Mouse (Mus musculus) limb, embryonic 12.5 days (tissue): Measurements from ENCODE around the gene Tmem270. TPM values are rescaled to one million over a fixed set of nuclear protein-coding genes. Genes with fewer than 3 reads are reported as not detected.

Experiments
- ATAC-seq: fragments of 200-750 bp; cut with Nextera tagmentation; 2 replicates; pipeline ENCODE4 v1.8.0; 2017; ENCODE audit warnings: low read depth, moderate TSS enrichment; ENCODE audit not compliant: insufficient number of reproducible peaks, insufficient read depth, low FRiP score, low TSS enrichment
- H3K27ac ChIP-seq: fragments of 300-500 bp; sonication (generic); 2 replicates; pipeline ENCODE4 v1.5.1; 2016; ENCODE audit warnings: mild to moderate bottlenecking, moderate library complexity
- H3K27me3 ChIP-seq: fragments of 300-500 bp; sonication (generic); 2 replicates; pipeline ENCODE4 v1.6.1; 2016; ENCODE audit warnings: mild to moderate bottlenecking, moderate library complexity
- H3K36me3 ChIP-seq: fragments of 300-500 bp; sonication (generic); 2 replicates; pipeline ENCODE4 v1.6.1; 2016; ENCODE audit warnings: mild to moderate bottlenecking, moderate library complexity
- H3K4me1 ChIP-seq: fragments of 300-500 bp; sonication (generic); replicated peaks from 2 replicates; pipeline ENCODE4 v1.6.1; 2016
- H3K4me2 ChIP-seq: fragments of 300-500 bp; sonication (generic); 2 replicates; pipeline ENCODE4 v1.6.1; 2016; ENCODE audit warnings: mild to moderate bottlenecking, moderate library complexity
- H3K4me3 ChIP-seq: fragments of 300-500 bp; sonication (generic); replicated peaks from 2 replicates; pipeline ENCODE4 v1.5.1; 2016; ENCODE audit warnings: mild to moderate bottlenecking
- H3K9ac ChIP-seq: fragments of 300-500 bp; sonication (generic); replicated peaks from 2 replicates; pipeline ENCODE4 v1.6.1; 2016; ENCODE audit warnings: mild to moderate bottlenecking, moderate library complexity
- H3K9me3 ChIP-seq: fragments of 300-500 bp; sonication (generic); 2 replicates; pipeline ENCODE4 v1.6.1; 2016; ENCODE audit warnings: mild to moderate bottlenecking, moderate library complexity
- WGBS: fragments of 180-500 bp; shearing (Covaris S2); methylation state at CpG from one replicate; pipeline ENCODE4 v1.1.7; 2016; 5-methylcytosine and 5-hydroxymethylcytosine counted together
- polyA plus RNA-seq: library from polyadenylated mRNA; unstranded; fragments of >200 nt; fragmentation: Nextera tagmentation; extraction: Ambion mirVana; gene quantifications from 2 replicates; pipeline ENCODE4 v1.2.1, GENCODE M21; 2016

Gene Tmem270
- polyA plus RNA-seq, 1 experiment from 2014 or later, result not detected

GRCm38 (mm10) chr5:134852873-134853272 lies 53.7 kb downstream of the Tmem270 start:
- H3K4me1 ChIP-seq, result peaks cover under 1% of the 10 kb centered on the region; the same call in 1 of the 2 replicates
- H3K9ac ChIP-seq, result no peak overlapping the region
- no peak overlapping the region for H3K4me3 ChIP-seq
- no peak overlapping the region for H3K27ac ChIP-seq
- WGBS, result 92% methylated on average over 5 of the region's 5 CpGs
- H3K9me3 ChIP-seq, result no peaks in the 10 kb centered on the region
- H3K27me3 ChIP-seq, result no peaks in the 10 kb centered on the region
- no peak for ATAC-seq
- no peaks in the 10 kb centered on the region for H3K36me3 ChIP-seq
- H3K4me2 ChIP-seq, result no peak overlapping the region

Other genes with a start within 250 kb of the Tmem270 start
- gene Limk1, start 218.1 kb downstream of the Tmem270 start, polyA plus RNA-seq, result 10.0 and 10.6 TPM in 2 replicates
- 12.4 and 12.9 TPM in 2 replicates for gene Eln, start 159.4 kb downstream of the Tmem270 start, polyA plus RNA-seq
- 2.1 and 2.5 TPM in 2 replicates for gene Cldn13, start 8.8 kb upstream of the Tmem270 start, polyA plus RNA-seq
- gene Mettl27, start 25.6 kb upstream of the Tmem270 start, polyA plus RNA-seq, result 17.8 and 19.7 TPM in 2 replicates
- gene Cldn4, start 40.2 kb upstream of the Tmem270 start, polyA plus RNA-seq, result 7.7 and 10.1 TPM in 2 replicates
- gene Cldn3, start 79.5 kb upstream of the Tmem270 start, polyA plus RNA-seq, result 4.7 and 5.8 TPM in 2 replicates
- 32.6 and 36.7 TPM in 2 replicates for gene Abhd11, start 102.4 kb upstream of the Tmem270 start, polyA plus RNA-seq
- gene Stx1a, start 116.7 kb upstream of the Tmem270 start, polyA plus RNA-seq, result 9.7 and 10.8 TPM in 2 replicates
- 31.1 and 31.3 TPM in 2 replicates for gene Dnajc30, start 157.5 kb upstream of the Tmem270 start, polyA plus RNA-seq
- 150 and 151 TPM in 2 replicates for gene Bud23, start 158.2 kb upstream of the Tmem270 start, polyA plus RNA-seq
- 22.8 and 25.2 TPM in 2 replicates for gene Vps37d, start 171.5 kb upstream of the Tmem270 start, polyA plus RNA-seq
- 2.5 and 2.6 TPM in 2 replicates for gene Mlxipl, start 183.2 kb upstream of the Tmem270 start, polyA plus RNA-seq
- gene Tbl2, start 242.9 kb upstream of the Tmem270 start, polyA plus RNA-seq, result 30.1 and 30.2 TPM in 2 replicates